Mouse (Mus musculus) heart, embryonic 16.5 days (tissue): Measurements from ENCODE around the gene Cdk17. TPM values are rescaled to one million over a fixed set of nuclear protein-coding genes. Genes with fewer than 3 reads are reported as not detected.

ENCODE experiments used
- ATAC-seq: fragments of 200-750 bp; cut with Nextera tagmentation; replicated peaks from 2 replicates; pipeline ENCODE4 v1.8.0; 2017; ENCODE audit warnings: moderate number of reproducible peaks; ENCODE audit not compliant: insufficient read depth, low FRiP score; ENCODE audit errors: extremely low read depth
- H3K27ac ChIP-seq: fragments of 300-500 bp; sonication (generic); 2 replicates; pipeline ENCODE4 v1.5.1; 2014; ENCODE audit warnings: mild to moderate bottlenecking, low read length, control low read depth, moderate library complexity
- H3K27me3 ChIP-seq: fragments of 300-500 bp; sonication (generic); 2 replicates; pipeline ENCODE4 v1.6.1; 2014; ENCODE audit warnings: low read length, mixed read lengths; ENCODE audit not compliant: control insufficient read depth, insufficient read depth
- H3K36me3 ChIP-seq: fragments of 300-500 bp; sonication (generic); 2 replicates; pipeline ENCODE4 v1.6.1; 2014; ENCODE audit not compliant: control insufficient read depth, insufficient read depth
- H3K4me1 ChIP-seq: fragments of 300-500 bp; sonication (generic); 2 replicates; pipeline ENCODE4 v1.6.1; 2014; ENCODE audit warnings: low read length, mixed read lengths; ENCODE audit not compliant: control insufficient read depth, insufficient read depth
- H3K4me2 ChIP-seq: fragments of 300-500 bp; sonication (generic); 2 replicates; pipeline ENCODE4 v1.6.1; 2014; ENCODE audit warnings: low read depth, mild to moderate bottlenecking, control low read depth, low read length
- H3K4me3 ChIP-seq: fragments of 300-500 bp; sonication (generic); 2 replicates; pipeline ENCODE4 v1.5.1; 2014; ENCODE audit warnings: mild to moderate bottlenecking, control low read depth, low read length
- H3K9ac ChIP-seq: fragments of 300-500 bp; sonication (generic); 2 replicates; pipeline ENCODE4 v1.6.1; 2014; ENCODE audit warnings: low read length, control low read depth
- H3K9me3 ChIP-seq: fragments of 300-500 bp; sonication (generic); replicated peaks from 2 replicates; pipeline ENCODE4 v1.6.1; 2016; ENCODE audit warnings: low read length; ENCODE audit not compliant: control insufficient read depth
- WGBS: fragments of 180-500 bp; shearing (Covaris S2); extraction: QIAGEN DNeasy Blood & Tissue Kit; methylation state at CpG from one replicate; pipeline ENCODE4 v1.1.7; 2014; 5-methylcytosine and 5-hydroxymethylcytosine counted together
- polyA plus RNA-seq: library from polyadenylated mRNA; unstranded; fragments of >200 nt; fragmentation: Nextera tagmentation; extraction: Ambion mirVana; gene quantifications from 2 replicates; pipeline ENCODE4 v1.2.1, GENCODE M21; 2015

Gene Cdk17
- polyA plus RNA-seq, 1 experiment from 2014 or later = 14.9 TPM

DNA sequence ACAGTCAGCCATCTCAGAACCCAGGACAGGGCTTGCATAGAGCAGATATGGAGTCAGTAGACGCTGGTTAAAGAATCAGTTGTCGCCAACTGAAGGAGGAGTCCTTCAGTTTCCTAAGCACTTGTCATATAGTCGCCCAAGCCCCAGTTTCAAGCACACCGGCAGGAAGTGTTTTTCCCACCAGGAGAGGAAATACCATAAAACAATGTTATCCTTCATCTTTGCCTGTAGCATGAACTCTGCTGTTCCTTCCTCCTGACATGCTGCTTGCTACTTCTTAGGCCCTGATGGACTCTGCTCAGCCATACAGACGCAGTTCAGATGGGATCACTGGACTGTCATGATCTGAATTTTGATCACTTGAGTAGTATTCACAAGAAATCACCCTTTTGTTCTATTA, 124.8 kb downstream of the Cdk17 start:
- 55% methylated on average over 5 of the region's 5 CpGs for WGBS
- ATAC-seq = no peak; the same call in 1 of the 2 replicates
- Histone ChIP-seq H3K4me1 (peaks cover 40% of the 10 kb centered on the region), H3K27ac (peak overlapping the region; percentile 56), H3K9ac (no peak overlapping the region), H3K4me3 (no peak overlapping the region), H3K27me3 (no peaks in the 10 kb centered on the region), H3K4me2 (no peak overlapping the region), H3K9me3 (no peaks in the 10 kb centered on the region), H3K36me3 (peaks cover 10% of the 10 kb centered on the region; the same call in 1 of the 2 replicates)

DNA sequence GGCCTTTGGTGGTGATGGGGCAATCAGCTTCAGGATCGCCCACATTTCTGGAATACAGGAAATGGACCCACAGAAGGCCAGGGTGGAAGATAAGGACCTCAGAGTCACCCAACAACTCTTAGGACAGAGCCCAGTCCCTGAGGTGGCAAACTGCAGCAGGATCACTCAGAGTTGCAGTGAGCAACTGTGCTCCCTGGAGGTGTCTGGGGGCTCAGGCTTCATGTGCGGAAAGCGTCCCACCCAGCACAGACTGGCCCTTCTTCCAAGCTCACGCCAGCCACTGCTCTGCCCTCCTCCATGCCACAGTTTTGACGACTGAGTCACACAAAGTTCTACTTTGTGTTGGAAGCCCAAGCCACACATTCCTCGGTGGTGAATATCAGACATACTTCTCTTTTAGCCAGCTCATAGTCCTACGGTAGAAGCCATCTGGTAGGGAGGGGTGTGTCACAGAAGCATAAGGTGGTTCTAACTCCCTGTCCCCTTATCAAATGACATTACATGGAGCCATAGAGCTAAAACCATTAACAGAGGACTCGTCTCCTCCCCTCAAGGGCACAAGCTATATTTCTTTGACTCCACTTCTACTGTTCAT, 127.0 kb downstream of the Cdk17 start:
- WGBS = 57% methylated on average over 8 of the region's 8 CpGs
- peak overlapping the region; percentile 64 for H3K27ac ChIP-seq

DNA sequence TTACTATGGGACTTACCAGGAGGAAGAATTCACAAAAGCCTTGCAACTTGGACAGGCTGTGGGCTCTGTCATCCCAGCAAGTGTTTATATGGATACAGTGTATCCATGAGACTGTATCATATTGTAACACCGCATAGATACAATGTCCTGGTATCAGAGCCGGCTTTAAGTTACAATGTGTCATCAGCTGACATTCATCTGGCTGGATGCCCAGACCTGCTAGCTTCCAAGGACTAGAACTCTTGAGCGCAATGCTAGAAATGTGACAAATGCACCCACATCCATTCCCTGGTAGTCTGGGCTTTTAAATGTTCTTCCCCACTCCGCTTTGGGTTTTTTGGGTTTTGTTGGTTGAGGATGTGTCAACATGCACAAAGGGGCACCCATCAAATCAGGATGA, 127.7 kb downstream of the Cdk17 start:
- Histone ChIP-seq H3K4me2 (no peak overlapping the region), H3K9ac (0 out of 2 replicates have a peak overlapping the region, but pooled peaks have one; percentile 20), H3K36me3 (peaks cover 10% of the 10 kb centered on the region; the same call in 1 of the 2 replicates), H3K4me3 (no peak overlapping the region), H3K9me3 (no peaks in the 10 kb centered on the region), H3K27ac (peak overlapping the region; percentile 67), H3K4me1 (peaks cover 38% of the 10 kb centered on the region), H3K27me3 (no peaks in the 10 kb centered on the region)
- 15% methylated on average over 4 of the region's 4 CpGs for WGBS
- ATAC-seq = peak; percentile 49; the same call in 1 of the 2 replicates

More for the DNA sequence above, 127.0 kb downstream of the Cdk17 start:
- no peak for ATAC-seq
- Histone ChIP-seq H3K36me3 (peaks cover 10% of the 10 kb centered on the region; the same call in 1 of the 2 replicates), H3K4me3 (no peak overlapping the region), H3K9ac (no peak overlapping the region), H3K4me2 (no peak overlapping the region), H3K4me1 (peaks cover 37% of the 10 kb centered on the region), H3K9me3 (no peaks in the 10 kb centered on the region), H3K27me3 (no peaks in the 10 kb centered on the region)

DNA sequence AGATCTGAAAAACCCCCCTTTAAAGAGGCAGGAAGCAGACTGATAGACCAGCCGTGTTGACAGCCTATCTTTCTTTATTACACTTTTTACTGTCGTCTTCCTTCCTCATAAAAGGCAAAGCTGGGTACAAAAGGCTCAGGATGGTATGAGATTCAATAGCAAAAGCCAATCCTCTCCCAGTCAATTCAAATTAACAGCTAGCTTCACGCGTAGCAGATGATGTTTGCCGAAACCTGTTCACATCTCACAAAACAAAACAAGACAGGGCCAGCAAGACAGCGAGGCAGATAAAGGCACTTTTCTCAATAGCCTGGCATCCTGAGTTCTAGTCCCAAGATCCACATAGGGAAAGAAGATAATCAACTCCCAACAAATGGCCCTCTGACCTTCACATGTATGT, 128.7 kb downstream of the Cdk17 start:
- no peak overlapping the region for H3K27ac ChIP-seq
- no peak for ATAC-seq
- WGBS = 68% methylated on average over 6 of the region's 6 CpGs
- H3K4me1 ChIP-seq = peaks cover 41% of the 10 kb centered on the region
- no peak overlapping the region for H3K4me2 ChIP-seq
- no peaks in the 10 kb centered on the region for H3K27me3 ChIP-seq
- no peaks in the 10 kb centered on the region for H3K9me3 ChIP-seq
- H3K9ac ChIP-seq = no peak overlapping the region
- H3K36me3 ChIP-seq = peaks cover 2% of the 10 kb centered on the region; the same call in 1 of the 2 replicates
- H3K4me3 ChIP-seq = no peak overlapping the region

DNA sequence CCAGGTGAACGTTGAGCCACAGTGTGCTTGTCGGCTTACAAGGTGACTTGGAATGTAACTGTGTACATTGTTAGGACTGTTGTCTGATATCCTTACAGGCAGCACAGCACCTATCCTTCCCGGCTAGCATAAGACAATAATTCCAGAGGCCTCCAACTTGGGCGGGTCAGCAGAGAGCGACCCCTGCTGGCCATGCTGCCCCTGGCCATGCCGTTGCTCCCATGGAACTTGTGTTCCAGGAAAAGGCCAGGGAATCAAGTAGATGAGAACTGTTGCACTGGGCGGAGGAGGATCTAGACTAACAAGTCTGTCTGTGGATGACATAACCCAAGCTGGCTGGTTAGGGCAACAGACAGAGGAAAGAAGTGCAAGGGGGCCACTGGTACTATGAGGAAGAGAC, 130.7 kb downstream of the Cdk17 start:
- ATAC-seq = peak; percentile 56; the same call in 1 of the 2 replicates

DNA sequence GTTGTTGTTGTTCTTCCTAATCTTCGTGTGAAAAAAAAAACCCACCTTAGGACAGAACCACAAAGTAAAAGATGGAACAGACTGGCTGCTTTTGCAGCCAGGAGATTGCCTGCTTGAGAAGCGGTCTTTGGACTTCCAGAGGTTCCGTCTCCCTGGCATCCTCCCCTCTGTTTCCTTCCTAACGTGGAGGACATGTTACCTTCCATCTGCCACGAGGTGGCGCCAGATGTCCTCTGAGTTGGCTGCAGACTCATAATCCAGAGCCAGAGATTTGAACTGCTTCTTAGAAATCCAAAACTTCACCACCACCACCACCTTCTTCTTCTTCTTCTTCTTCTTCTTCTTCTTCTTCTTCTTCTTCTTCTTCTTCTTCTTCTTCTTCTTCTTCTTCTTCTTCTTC, 131.2 kb downstream of the Cdk17 start:
- H3K36me3 ChIP-seq = no peaks in the 10 kb centered on the region
- peak overlapping the region; percentile 61 for H3K27ac ChIP-seq
- 9% methylated on average over 6 of the region's 6 CpGs for WGBS
- 0 out of 2 replicates have a peak overlapping the region, but pooled peaks have one; percentile 14 for H3K4me3 ChIP-seq
- H3K4me2 ChIP-seq = peak overlapping the region; percentile 45
- H3K9me3 ChIP-seq = no peaks in the 10 kb centered on the region
- H3K4me1 ChIP-seq = peaks cover 46% of the 10 kb centered on the region
- no peaks in the 10 kb centered on the region for H3K27me3 ChIP-seq
- no peak for ATAC-seq
- H3K9ac ChIP-seq = peak overlapping the region; percentile 28; the same call in 1 of the 2 replicates

More for the DNA sequence above, 130.7 kb downstream of the Cdk17 start:
- peak overlapping the region; percentile 45 for H3K4me2 ChIP-seq
- 24% methylated on average over 7 of the region's 7 CpGs for WGBS
- peak overlapping the region; percentile 61 for H3K27ac ChIP-seq
- H3K36me3 ChIP-seq = no peaks in the 10 kb centered on the region
- peaks cover 50% of the 10 kb centered on the region for H3K4me1 ChIP-seq
- no peaks in the 10 kb centered on the region for H3K27me3 ChIP-seq
- H3K4me3 ChIP-seq = no peak overlapping the region
- peak overlapping the region; percentile 28; the same call in 1 of the 2 replicates for H3K9ac ChIP-seq
- no peaks in the 10 kb centered on the region for H3K9me3 ChIP-seq

DNA sequence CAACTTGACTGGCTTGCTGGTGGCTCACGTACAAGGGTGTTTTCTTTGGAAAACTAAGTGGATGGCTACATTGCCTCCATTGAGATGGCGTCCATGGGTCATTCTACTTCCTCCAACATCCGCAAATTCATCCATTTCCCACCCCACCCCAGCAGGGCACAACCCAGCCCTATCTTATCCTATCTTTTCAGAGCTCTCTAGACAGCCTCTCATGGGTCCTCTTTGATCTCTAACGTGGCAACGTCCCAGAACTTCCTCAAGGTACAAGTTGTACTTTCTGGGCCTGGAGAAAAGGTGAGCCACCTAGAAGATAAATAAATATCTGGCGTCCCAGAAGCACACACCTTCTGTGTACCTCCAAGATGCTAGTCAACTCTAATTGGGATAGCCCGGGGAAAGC, 132.9 kb downstream of the Cdk17 start:
- Histone ChIP-seq H3K36me3 (no peaks in the 10 kb centered on the region), H3K27me3 (no peaks in the 10 kb centered on the region), H3K4me2 (0 out of 2 replicates have a peak overlapping the region, but pooled peaks have one; percentile 48), H3K4me3 (no peak overlapping the region), H3K4me1 (peaks cover 43% of the 10 kb centered on the region), H3K9ac (0 out of 2 replicates have a peak overlapping the region, but pooled peaks have one; percentile 23), H3K27ac (peak overlapping the region; percentile 48), H3K9me3 (no peaks in the 10 kb centered on the region)
- 48% methylated on average over 7 of the region's 7 CpGs for WGBS
- ATAC-seq = no peak

DNA sequence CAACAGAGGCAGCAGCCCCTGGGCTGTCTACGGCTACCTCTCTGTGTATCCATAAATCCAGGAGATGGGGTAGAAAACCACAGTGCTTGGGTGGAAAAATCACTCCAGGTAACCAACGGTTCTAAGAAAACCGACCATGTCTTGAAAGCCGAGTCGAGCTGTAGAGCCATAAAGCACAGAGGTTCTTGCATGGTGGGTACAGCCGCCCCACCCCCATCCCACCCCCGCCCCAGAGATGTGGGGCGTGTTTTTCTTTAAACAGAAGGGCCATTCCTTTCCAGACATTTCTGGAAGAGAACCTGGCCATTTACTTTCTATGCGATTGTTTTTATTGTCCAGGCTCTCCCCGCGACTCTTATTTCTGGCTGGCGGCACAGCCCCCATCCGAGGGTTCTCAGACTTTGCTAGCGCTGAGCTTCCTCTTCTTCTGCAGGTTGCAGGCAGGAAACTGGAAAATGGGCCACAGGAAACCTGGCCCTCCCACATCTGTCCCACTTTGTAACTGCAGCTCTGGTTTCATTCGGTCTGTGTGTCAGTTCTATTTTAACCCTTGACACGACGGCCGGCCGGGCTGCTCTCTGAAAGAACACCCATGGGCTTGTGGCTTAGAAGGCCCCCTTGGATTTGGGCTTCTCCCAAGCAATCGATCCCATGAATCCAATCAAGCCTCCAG, 134.0 kb downstream of the Cdk17 start:
- H3K4me2 ChIP-seq = peak overlapping the region; percentile 48
- peak overlapping the region; percentile 20 for H3K4me3 ChIP-seq
- ATAC-seq = peak; percentile 20; the same call in 1 of the 2 replicates
- 51% methylated on average over 20 of the region's 20 CpGs for WGBS
- H3K4me1 ChIP-seq = peaks cover 36% of the 10 kb centered on the region
- peak overlapping the region; percentile 84 for H3K27ac ChIP-seq
- peak overlapping the region; percentile 49 for H3K9ac ChIP-seq
- H3K9me3 ChIP-seq = no peaks in the 10 kb centered on the region
- no peaks in the 10 kb centered on the region for H3K36me3 ChIP-seq
- H3K27me3 ChIP-seq = no peaks in the 10 kb centered on the region

DNA sequence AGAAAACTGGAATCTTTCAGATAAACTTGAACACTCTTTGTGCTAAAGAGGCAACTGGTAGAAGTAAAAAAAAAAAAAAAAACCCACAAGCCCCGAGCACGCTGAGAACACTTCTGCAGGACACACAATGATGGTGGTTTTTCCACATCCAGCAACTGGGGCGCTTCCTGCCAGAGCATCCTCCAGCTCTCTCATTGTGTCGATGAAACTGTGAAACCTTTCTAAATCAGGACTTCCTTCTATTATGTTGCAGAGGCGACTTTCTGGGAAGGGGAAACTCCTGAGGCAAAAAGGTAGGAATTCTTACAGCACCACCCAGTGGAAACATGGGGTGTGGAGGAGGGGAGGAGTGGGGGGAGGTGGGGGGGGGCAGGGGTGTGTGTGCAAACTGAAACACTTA, 137.1 kb downstream of the Cdk17 start:
- H3K4me1 ChIP-seq = peaks cover 29% of the 10 kb centered on the region
- no peak overlapping the region for H3K9ac ChIP-seq
- 32% methylated on average over 5 of the region's 5 CpGs for WGBS
- peak; percentile 74 for ATAC-seq
- H3K9me3 ChIP-seq = no peaks in the 10 kb centered on the region
- H3K4me3 ChIP-seq = no peak overlapping the region
- H3K27ac ChIP-seq = peak overlapping the region; percentile 83
- no peaks in the 10 kb centered on the region for H3K27me3 ChIP-seq
- H3K36me3 ChIP-seq = no peaks in the 10 kb centered on the region
- no peak overlapping the region for H3K4me2 ChIP-seq
